ENCODE assay signal across 8 mouse cellular contexts in the genomic region with DNA sequence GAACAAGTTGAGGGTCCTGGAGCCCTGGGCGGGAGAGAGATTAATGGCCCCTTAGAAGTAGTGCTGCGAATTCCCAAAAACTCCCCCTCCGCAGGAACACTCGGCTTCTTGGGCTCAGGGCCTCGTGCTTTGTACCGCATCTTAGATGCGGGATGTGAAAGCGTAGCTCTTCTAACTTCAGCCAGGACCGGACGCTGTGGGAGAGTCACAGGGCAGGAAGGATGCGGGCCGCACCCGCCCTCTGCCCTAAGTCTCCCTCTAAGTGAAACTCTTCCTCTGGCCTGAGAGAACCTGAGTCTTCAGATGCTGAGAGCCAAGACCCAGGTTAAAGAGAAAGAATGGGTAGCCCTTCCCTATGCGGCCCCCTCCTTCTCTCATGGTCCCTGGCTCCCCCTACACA. TPM values are rescaled to one million over a fixed set of nuclear protein-coding genes. Genes with fewer than 3 reads are reported as not detected.
DNase-seq lines count a peak whose midpoint lies in the region; ATAC-seq and TF ChIP-seq lines count a peak whose summit lies in the region.

No protein-coding gene starts in this region.

- H3K9me3 ChIP-seq in heart, embryonic 13.5 days, result no peaks in the 10 kb centered on the region
- no peaks in the 10 kb centered on the region for H3K9me3 ChIP-seq in midbrain, embryonic 12.5 days

- H3K27ac ChIP-seq in thymus, adult 2 months (ENCODE audit: control insufficient read depth, insufficient read depth, low read length), result no peak overlapping the region
- H3K27ac ChIP-seq in heart, embryonic 13.5 days (replicated peaks), result peak overlapping the region; percentile 84
- H3K27ac ChIP-seq in midbrain, embryonic 12.5 days (replicated peaks), result no peak overlapping the region

- WGBS in thymus, adult 2 months, result 4% methylated on average over 14 of the region's 14 CpGs
- 12% methylated on average over 14 of the region's 14 CpGs for WGBS in heart, embryonic 13.5 days
- WGBS in midbrain, embryonic 12.5 days, result 2% methylated on average over 14 of the region's 14 CpGs

- H3K4me1 ChIP-seq in thymus, adult 2 months (replicated peaks; ENCODE audit: control insufficient read depth, insufficient read depth, low read length), result peaks cover 32% of the 10 kb centered on the region
- peaks cover 65% of the 10 kb centered on the region for H3K4me1 ChIP-seq in heart, embryonic 13.5 days
- peaks cover 59% of the 10 kb centered on the region for H3K4me1 ChIP-seq in midbrain, embryonic 12.5 days

- no peaks in the 10 kb centered on the region; the same call in 1 of the 2 replicates for H3K27me3 ChIP-seq in thymus, adult 2 months (ENCODE audit: control insufficient read depth, insufficient read depth, low read length)
- H3K27me3 ChIP-seq in heart, embryonic 13.5 days (replicated peaks), result peaks cover 35% of the 10 kb centered on the region
- peaks cover 29% of the 10 kb centered on the region for H3K27me3 ChIP-seq in midbrain, embryonic 12.5 days

- H3K4me3 ChIP-seq in thymus, adult 2 months (ENCODE audit: control insufficient read depth, insufficient read depth, low read length), result peak overlapping the region; percentile 53
- peak overlapping the region; percentile 88 for H3K4me3 ChIP-seq in heart, embryonic 13.5 days
- peak overlapping the region; percentile 75 for H3K4me3 ChIP-seq in midbrain, embryonic 12.5 days

- H3K36me3 ChIP-seq in thymus, adult 2 months (ENCODE audit: control insufficient read depth, insufficient read depth, low read length), result no peaks in the 10 kb centered on the region
- peaks cover 14% of the 10 kb centered on the region for H3K36me3 ChIP-seq in heart, embryonic 13.5 days
- H3K36me3 ChIP-seq in midbrain, embryonic 12.5 days, result peaks cover 2% of the 10 kb centered on the region; the same call in 1 of the 2 replicates

- H3K9ac ChIP-seq in heart, embryonic 13.5 days, result peak overlapping the region; percentile 92
- peak overlapping the region; percentile 79 for H3K9ac ChIP-seq in midbrain, embryonic 12.5 days (replicated peaks)

- ATAC-seq in heart, embryonic 13.5 days (ENCODE audit: extremely low read depth, insufficient number of reproducible peaks, low FRiP score, low TSS enrichment), result no peak
- no peak for ATAC-seq in midbrain, embryonic 12.5 days (ENCODE audit: low FRiP score, low read depth)

- peak overlapping the region; percentile 93 for H3K4me2 ChIP-seq in heart, embryonic 13.5 days
- peak overlapping the region; percentile 92 for H3K4me2 ChIP-seq in midbrain, embryonic 12.5 days (replicated peaks)

- peak; percentile 37 for DNase-seq in thymus, adult 2 months
- DNase-seq in thymus, postnatal 10 days (ENCODE audit: low spot score in 2 of 2), result no peak
- DNase-seq in kidney, postnatal 36 days, result peak; percentile 60 to 61
- DNase-seq in cerebellum, adult 11-12 months, result no peak
- no peak for DNase-seq in layer of hippocampus, adult 8-10 months (ENCODE audit: low spot score in 2 of 2)
- no peak for DNase-seq in right cerebral cortex, postnatal 36 days (ENCODE audit: low spot score in 2 of 2)

- TF ChIP-seq POLR2A in thymus, adult 2 months (IDR thresholded peaks at IDR 0.05; ENCODE audit: control insufficient read depth, extremely low read depth, insufficient read depth, low read length, poor library complexity), result no peak

- TF ChIP-seq CTCF in thymus, adult 2 months (IDR thresholded peaks at IDR 0.05; ENCODE audit: borderline replicate concordance, control insufficient read depth, extremely low read depth, insufficient read depth, low read length, poor library complexity), result no peak

RNA-seq across cellular contexts. Expression of a gene that starts 1.0 kb away (rescaled TPM):
- 10.2 and 15.4 TPM in 2 replicates for polyA plus RNA-seq in thymus, adult 2 months (2012; rRNA removed)
- 3.8 and 4.4 TPM in 2 replicates for polyA plus RNA-seq in heart, embryonic 13.5 days (2015; fragmentation: Nextera tagmentation; extraction: Ambion mirVana)
- polyA plus RNA-seq in midbrain, embryonic 12.5 days (2016; fragmentation: Nextera tagmentation; extraction: Ambion mirVana), result 5.5 and 5.9 TPM in 2 replicates
- 10 to 100 TPM; 57.6 to 64.4 (median 61.9) TPM for total RNA-seq in layer of hippocampus, adult 8-10 months (2022)

RNA-seq across cellular contexts. Expression of a gene that starts 29.1 kb away (rescaled TPM):
- 164 TPM in 2 replicates for polyA plus RNA-seq in thymus, adult 2 months (2012; rRNA removed)
- 10.4 and 10.8 TPM in 2 replicates for polyA plus RNA-seq in heart, embryonic 13.5 days (2015; fragmentation: Nextera tagmentation; extraction: Ambion mirVana)
- polyA plus RNA-seq in midbrain, embryonic 12.5 days (2016; fragmentation: Nextera tagmentation; extraction: Ambion mirVana), result 3.4 and 4.0 TPM in 2 replicates
- 10 to 100 TPM; 50.3 to 89.6 (median 71.5) TPM for total RNA-seq in layer of hippocampus, adult 8-10 months (2022)

RNA-seq across cellular contexts. Expression of a gene that starts 51.1 kb away (rescaled TPM):
- 34.9 and 35.3 TPM in 2 replicates for polyA plus RNA-seq in thymus, adult 2 months (2012; rRNA removed)
- polyA plus RNA-seq in heart, embryonic 13.5 days (2015; fragmentation: Nextera tagmentation; extraction: Ambion mirVana), result 5.4 and 6.0 TPM in 2 replicates
- polyA plus RNA-seq in midbrain, embryonic 12.5 days (2016; fragmentation: Nextera tagmentation; extraction: Ambion mirVana), result 12.6 and 14.8 TPM in 2 replicates
- total RNA-seq in layer of hippocampus, adult 8-10 months (2022), result 10 to 100 TPM; 81.2 to 96.0 (median 85.4) TPM

RNA-seq across cellular contexts. Expression of a gene that starts 59.1 kb away (rescaled TPM):
- 68.5 and 75.2 TPM in 2 replicates for polyA plus RNA-seq in thymus, adult 2 months (2012; rRNA removed)
- polyA plus RNA-seq in heart, embryonic 13.5 days (2015; fragmentation: Nextera tagmentation; extraction: Ambion mirVana), result 50.6 and 56.1 TPM in 2 replicates
- polyA plus RNA-seq in midbrain, embryonic 12.5 days (2016; fragmentation: Nextera tagmentation; extraction: Ambion mirVana), result 63.9 and 68.1 TPM in 2 replicates
- 10 to 100 TPM; 43.4 to 48.1 (median 46.1) TPM for total RNA-seq in layer of hippocampus, adult 8-10 months (2022)

Comparison
In these comparisons a context has a peak if more than half of its experiments do, and no peak if none do; other contexts are left out.
1. DNase-seq: peak in thymus, adult 2 months (single experiment) and kidney, postnatal 36 days (2 of 2); none in thymus, postnatal 10 days (0 of 2), cerebellum, adult 11-12 months (single experiment), layer of hippocampus, adult 8-10 months (0 of 2) and right cerebral cortex, postnatal 36 days (0 of 2).
2. RNA of a gene that starts 29.1 kb away (polyA plus RNA-seq): 164 TPM in thymus, adult 2 months; 10.4 to 10.8 TPM in heart, embryonic 13.5 days and 3.4 to 4.0 TPM in midbrain, embryonic 12.5 days; every median in the first group is over 10 times any median in the second.
3. Peak in every context shown above with its lines, with median percentiles within 50 percentile points of each other: H3K4me3 ChIP-seq.